16 mouse cellular contexts compared by ENCODE assay signal in genomic region chr11:119929603-119930265, GRCm38 (mm10). TPM values are rescaled to one million over a fixed set of nuclear protein-coding genes. Genes with fewer than 3 reads are reported as not detected.
A peak's percentile ranks its signal among the peaks of the same experiment; 100 is the strongest.
DNase-seq lines count a peak whose midpoint lies in the region; ATAC-seq and TF ChIP-seq lines count a peak whose summit lies in the region.
"Had no signal": no experiment of that assay in that cellular context is flagged by ENCODE, and none has a peak within 500 bp of the region (broad histone marks: within the 10 kb centered on the region; RNA-seq: fewer than 3 reads in every experiment).

No protein-coding gene starts in this region.

- no peak overlapping the region for H3K4me3 ChIP-seq in kidney, embryonic 15.5 days (replicated peaks)
- H3K4me3 ChIP-seq in C2C12 (ENCODE audit: insufficient read depth, poor library complexity, severe bottlenecking): no peak overlapping the region
- no peak overlapping the region for H3K4me3 ChIP-seq in embryonic fibroblast, embryonic 13.5 days (ENCODE audit: insufficient read depth, low read length)
- no peak overlapping the region for H3K4me3 ChIP-seq in hindbrain, embryonic 13.5 days
- H3K4me3 ChIP-seq: limb, embryonic 15.5 days; midbrain, embryonic 13.5 days had no signal

- TF ChIP-seq POLR2A in embryonic fibroblast, embryonic 13.5 days (IDR thresholded peaks at IDR 0.05; ENCODE audit: low read depth, low read length): no peak

- H3K36me3 ChIP-seq in kidney, embryonic 15.5 days: no peaks in the 10 kb centered on the region
- H3K36me3 ChIP-seq in C2C12 (ENCODE audit: control insufficient read depth, insufficient read depth): no peaks in the 10 kb centered on the region
- no peaks in the 10 kb centered on the region for H3K36me3 ChIP-seq in hindbrain, embryonic 13.5 days
- H3K36me3 ChIP-seq: limb, embryonic 15.5 days; midbrain, embryonic 13.5 days had no signal

- no peak overlapping the region for H3K4me2 ChIP-seq in kidney, embryonic 15.5 days
- no peak overlapping the region for H3K4me2 ChIP-seq in hindbrain, embryonic 13.5 days
- H3K4me2 ChIP-seq: limb, embryonic 15.5 days; midbrain, embryonic 13.5 days had no signal

- no peak for ATAC-seq in kidney, embryonic 15.5 days (replicated peaks; ENCODE audit: low FRiP score)
- ATAC-seq in hindbrain, embryonic 13.5 days (ENCODE audit: low FRiP score): no peak
- ATAC-seq: midbrain, embryonic 13.5 days had no signal

- H3ac ChIP-seq in C2C12 (ENCODE audit: control insufficient read depth, insufficient read length, low read depth): no peak overlapping the region

- 84% methylated on average over 6 of the region's 6 CpGs for WGBS in kidney, embryonic 15.5 days
- 88% methylated on average over 6 of the region's 6 CpGs for WGBS in hindbrain, embryonic 13.5 days

- no peaks in the 10 kb centered on the region for H3K9me3 ChIP-seq in kidney, embryonic 15.5 days (replicated peaks)
- no peaks in the 10 kb centered on the region for H3K9me3 ChIP-seq in hindbrain, embryonic 13.5 days
- H3K9me3 ChIP-seq: limb, embryonic 15.5 days had no signal

- TF ChIP-seq CTCF in C2C12 (IDR thresholded peaks at IDR 0.05; ENCODE audit: control insufficient read depth, insufficient read depth, insufficient read length): no peak
- no peak for TF ChIP-seq CTCF in embryonic fibroblast, embryonic 13.5 days (IDR thresholded peaks at IDR 0.05; ENCODE audit: borderline replicate concordance, insufficient read depth, low read length)

- H3K9ac ChIP-seq in kidney, embryonic 15.5 days: no peak overlapping the region
- no peak overlapping the region for H3K9ac ChIP-seq in hindbrain, embryonic 13.5 days
- H3K9ac ChIP-seq: limb, embryonic 15.5 days; midbrain, embryonic 13.5 days had no signal

- no peaks in the 10 kb centered on the region for H3K79me3 ChIP-seq in C2C12 (ENCODE audit: low read depth)

- no peaks in the 10 kb centered on the region for H3K27me3 ChIP-seq in kidney, embryonic 15.5 days
- H3K27me3 ChIP-seq in C2C12 (ENCODE audit: control insufficient read depth, insufficient read depth, insufficient read length): no peaks in the 10 kb centered on the region
- no peaks in the 10 kb centered on the region for H3K27me3 ChIP-seq in hindbrain, embryonic 13.5 days
- H3K27me3 ChIP-seq: limb, embryonic 15.5 days; midbrain, embryonic 13.5 days had no signal

- DNase-seq in kidney, postnatal 36 days: peak; percentile 51 to 67
- peak; percentile 68 for DNase-seq in 3T3-L1 (ENCODE audit: low read depth, low spot score)
- no peak for DNase-seq in urinary bladder, adult 18-20 months (ENCODE audit: low spot score in 2 of 2)
- no peak for DNase-seq in adrenal gland, adult 2 months
- DNase-seq: cerebellum, adult 11-12 months; gastrocnemius, postnatal 10 days; kidney, postnatal 14 days; layer of hippocampus, adult 9-11 months; lung, postnatal 36 days; thymus, postnatal 4 days had no signal

- H3K27ac ChIP-seq in kidney, embryonic 15.5 days: no peak overlapping the region
- H3K27ac ChIP-seq in embryonic fibroblast, embryonic 13.5 days (ENCODE audit: insufficient read depth, low read length): 0 out of 2 replicates have a peak overlapping the region, but pooled peaks have one; percentile 4
- no peak overlapping the region for H3K27ac ChIP-seq in hindbrain, embryonic 13.5 days
- H3K27ac ChIP-seq: midbrain, embryonic 13.5 days had no signal

- H3K4me1 ChIP-seq in kidney, embryonic 15.5 days: peaks cover 35% of the 10 kb centered on the region
- peaks cover 23% of the 10 kb centered on the region for H3K4me1 ChIP-seq in embryonic fibroblast, embryonic 13.5 days (ENCODE audit: control insufficient read depth, insufficient read depth, low read length)
- no peaks in the 10 kb centered on the region for H3K4me1 ChIP-seq in hindbrain, embryonic 13.5 days (replicated peaks)
- H3K4me1 ChIP-seq: midbrain, embryonic 13.5 days had no signal

- no peaks in the 10 kb centered on the region for H3K79me2 ChIP-seq in C2C12 (ENCODE audit: control insufficient read depth, insufficient read depth)

TF ChIP-seq in C2C12, 6 proteins besides CTCF, POLR2A, EP300 and RAD21:
- TF ChIP-seq CEBPB (IDR thresholded peaks at IDR 0.05; ENCODE audit: low read depth) (no peak), MYOD1 (IDR thresholded peaks at IDR 0.05; ENCODE audit: control insufficient read depth, insufficient read length, low read depth) (peak; percentile 21)

RNA-seq across cellular contexts. Expression of gene Baiap2, which starts 12.8 kb away (rescaled TPM):
- 20.8 and 22.3 TPM in 2 replicates for polyA plus RNA-seq in kidney, embryonic 15.5 days (2015; fragmentation: Nextera tagmentation; extraction: Ambion mirVana)
- polyA plus RNA-seq in C2C12 (2012; fragmentation: generic; extraction: Trizol): 41.5 TPM
- 27.4 and 29.5 TPM in 2 replicates for polyA plus RNA-seq in embryonic fibroblast, embryonic 13.5 days (2011; ENCODE audit: insufficient read length, low read depth, missing spikeins)
- 10.0 and 12.3 TPM in 2 replicates for polyA plus RNA-seq in hindbrain, embryonic 13.5 days (2015; fragmentation: Nextera tagmentation; extraction: Ambion mirVana)
- total RNA-seq in adrenal gland, adult 2 months (2021): 10 to 100 TPM; 17.0 to 23.2 TPM
- polyA plus RNA-seq in adrenal gland, adult 2 months (2012; rRNA removed): 42.3 and 46.7 TPM in 2 replicates

RNA-seq across cellular contexts. Expression of gene Chmp6, which starts 16.5 kb away (rescaled TPM):
- 94.1 and 101 TPM in 2 replicates for polyA plus RNA-seq in kidney, embryonic 15.5 days (2015; fragmentation: Nextera tagmentation; extraction: Ambion mirVana)
- 64.9 TPM for polyA plus RNA-seq in C2C12 (2012; fragmentation: generic; extraction: Trizol)
- 29.5 and 30.3 TPM in 2 replicates for polyA plus RNA-seq in embryonic fibroblast, embryonic 13.5 days (2011; ENCODE audit: insufficient read length, low read depth, missing spikeins)
- polyA plus RNA-seq in hindbrain, embryonic 13.5 days (2015; fragmentation: Nextera tagmentation; extraction: Ambion mirVana): 100 and 103 TPM in 2 replicates
- 10 to 100 TPM; 26.0 to 34.9 TPM for total RNA-seq in adrenal gland, adult 2 months (2021)
- polyA plus RNA-seq in adrenal gland, adult 2 months (2012; rRNA removed): 56.8 and 66.5 TPM in 2 replicates

Comparison
In these comparisons a context has a peak if more than half of its experiments do, and no peak if none do; other contexts are left out.
1. DNase-seq: peak in kidney, postnatal 36 days (2 of 2) and 3T3-L1 (single experiment); none in urinary bladder, adult 18-20 months (0 of 2) and adrenal gland, adult 2 months (single experiment).